Mouse (Mus musculus) C2C12 (cell line): ENCODE results near the gene Cops3. TPM values are rescaled to one million over a fixed set of nuclear protein-coding genes. Genes with fewer than 3 reads are reported as not detected.
A peak's percentile ranks its signal among the peaks of the same experiment; 100 is the strongest.

Experiments used
- H3K27me3 ChIP-seq: one replicate; pipeline ENCODE4 v1.6.1; 2011; ENCODE audit not compliant: control insufficient read depth, insufficient read depth, insufficient read length
- H3K36me3 ChIP-seq: one replicate; pipeline ENCODE4 v1.6.1; 2011; ENCODE audit not compliant: control insufficient read depth, insufficient read depth
- H3K4me3 ChIP-seq: one replicate; pipeline ENCODE4 v1.5.1; 2011; ENCODE audit warnings: mild to moderate bottlenecking, control low read depth; ENCODE audit not compliant: poor library complexity, insufficient read depth, severe bottlenecking
- H3K79me2 ChIP-seq: one replicate; pipeline ENCODE4 v1.6.1; 2011; ENCODE audit not compliant: control insufficient read depth, insufficient read depth
- H3K79me3 ChIP-seq: one replicate; pipeline ENCODE4 v1.6.1; 2011; ENCODE audit warnings: low read depth, control low read depth
- H3ac ChIP-seq: one replicate; pipeline ENCODE3; 2011; ENCODE audit warnings: low read depth; ENCODE audit not compliant: control insufficient read depth, insufficient read length
- CEBPB ChIP-seq: IDR thresholded peaks from one replicate; pipeline ENCODE4 v1.6.1; 2011; ENCODE audit warnings: low read depth, mild to moderate bottlenecking, control low read depth, moderate library complexity
- CTCF ChIP-seq: IDR thresholded peaks from one replicate; pipeline ENCODE4 v1.5.1; 2011; ENCODE audit not compliant: control insufficient read depth, insufficient read depth, insufficient read length
- FOSL1 ChIP-seq: IDR thresholded peaks from one replicate; pipeline ENCODE4 v1.8.0; 2011; ENCODE audit warnings: mild to moderate bottlenecking, low read length; ENCODE audit not compliant: poor library complexity, insufficient read depth, severe bottlenecking
- MAX ChIP-seq: IDR thresholded peaks from one replicate; pipeline ENCODE4 v1.6.1; 2011; ENCODE audit warnings: mild to moderate bottlenecking, control low read depth
- MYOD1 ChIP-seq: IDR thresholded peaks from one replicate; pipeline ENCODE4 v1.6.1; 2011; ENCODE audit warnings: low read depth; ENCODE audit not compliant: control insufficient read depth, insufficient read length
- MYOG ChIP-seq: IDR thresholded peaks from one replicate; pipeline ENCODE4 v1.6.1; 2011; ENCODE audit not compliant: control insufficient read depth, insufficient read length; ENCODE audit errors: extremely low read depth
- USF1 ChIP-seq: IDR thresholded peaks from one replicate; pipeline ENCODE4 v1.6.1; 2011; ENCODE audit warnings: low read depth, mild to moderate bottlenecking, control low read depth, moderate library complexity
- long read RNA-seq, 2 experiments: library from polyadenylated mRNA; unstranded; transcript quantifications; one replicate each; pipeline ENCODE4 v2.0.0; 2019 to 2020
- polyA plus RNA-seq: library from polyadenylated mRNA; unstranded; fragments of >200 nt; fragmentation: generic; extraction: Trizol; gene quantifications from one replicate; pipeline ENCODE4 v1.2.1, GENCODE M21; 2012; ENCODE audit warnings: missing spikeins

Cops3 gene
- polyA plus RNA-seq: 69.0 TPM
- long read RNA-seq, experiment 1, transcript Cops3-201 (12 exons, 1,646 nt): major isoform, 103 of 128 reads
- long read RNA-seq, experiment 1, partial matches to known transcripts: 6 of 128 reads
- long read RNA-seq, experiment 1, other reads (novel, unspliced or antisense): 17 of 128 reads
- long read RNA-seq, experiment 2, transcript Cops3-201 (12 exons, 1,646 nt): major isoform, 539 of 600 reads
- long read RNA-seq, experiment 2, partial matches to known transcripts: 4 of 600 reads
- long read RNA-seq, experiment 2, other reads (novel, unspliced or antisense): 57 of 600 reads

DNA sequence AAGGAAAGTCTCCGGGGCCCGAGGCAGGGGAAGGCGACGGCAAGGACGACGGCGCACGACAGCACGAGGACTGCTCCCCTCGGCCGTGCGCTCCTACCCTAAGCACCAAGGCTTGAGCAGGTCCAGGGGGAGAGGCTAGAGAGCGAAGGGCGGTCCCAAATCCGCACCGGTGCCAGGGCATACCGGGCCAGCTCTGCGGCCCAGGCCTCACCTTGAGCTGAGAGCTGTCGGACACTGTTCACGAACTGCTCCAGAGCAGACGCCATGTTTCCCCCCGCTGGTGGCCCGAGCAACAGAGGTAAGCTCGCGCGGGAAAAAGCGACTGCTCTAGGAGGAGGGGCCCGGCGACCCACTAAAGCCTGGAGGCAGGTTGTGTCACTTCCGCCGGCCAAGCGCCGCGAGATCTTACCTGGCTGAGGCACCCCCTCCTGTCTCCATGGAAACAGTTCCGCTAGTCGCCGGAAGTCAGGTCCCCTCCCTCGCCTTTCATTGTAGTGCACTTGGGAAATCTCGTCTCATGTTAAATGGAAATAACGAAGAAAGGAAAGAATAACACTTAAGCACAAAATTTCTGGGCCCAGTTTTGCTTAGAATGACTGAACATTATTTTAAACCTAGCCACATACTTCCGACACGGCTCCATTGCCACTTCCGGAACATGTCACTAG lies at the start of gene Cops3:
Cops3 (minus strand) TSS at position 380 of the 668 bp plus-strand sequence.
- peaks cover 41% of the 10 kb centered on the region for H3K36me3 ChIP-seq
- TF ChIP-seq CEBPB: no peak
- TF ChIP-seq CTCF: no peak
- TF ChIP-seq MYOG: no peak
- peaks cover 37% of the 10 kb centered on the region for H3K79me3 ChIP-seq
- peak within 1 kb of the TSS; percentile 99 for H3K4me3 ChIP-seq
- H3ac ChIP-seq: peak within 1 kb of the TSS; percentile 100
- H3K27me3 ChIP-seq: no peaks in the 10 kb centered on the region
- peaks cover 45% of the 10 kb centered on the region for H3K79me2 ChIP-seq

DNA sequence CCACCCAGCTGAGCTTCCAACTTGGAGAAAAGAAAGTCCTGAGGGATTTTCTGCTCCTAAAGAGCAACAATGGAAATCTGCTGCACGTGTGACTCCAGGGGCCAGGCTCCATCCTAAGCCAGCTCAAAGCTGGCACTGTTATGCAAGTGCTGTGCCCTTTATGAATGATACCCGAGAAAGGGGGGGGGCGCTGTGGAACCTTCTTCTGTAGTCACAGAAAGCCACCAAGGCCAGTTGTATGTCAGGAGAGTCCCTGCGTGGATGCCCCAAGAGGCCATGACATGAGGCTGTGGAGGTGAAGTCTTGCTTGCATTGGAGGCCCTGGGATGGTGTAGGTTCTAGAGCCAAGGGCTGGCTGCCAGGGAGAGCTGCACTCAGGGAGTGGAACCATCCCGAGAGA lies 48.5 kb upstream of the Cops3 start:
- H3K4me3 ChIP-seq: no peak overlapping the region
- no peaks in the 10 kb centered on the region for H3K36me3 ChIP-seq
- peaks cover 3% of the 10 kb centered on the region for H3K27me3 ChIP-seq
- H3K79me3 ChIP-seq: no peaks in the 10 kb centered on the region
- no peak overlapping the region for H3ac ChIP-seq
- TF ChIP-seq MYOG: no peak
- no peak for TF ChIP-seq CTCF
- TF ChIP-seq USF1: no peak
- TF ChIP-seq CEBPB: no peak
- TF ChIP-seq MAX: no peak
- no peak for TF ChIP-seq MYOD1
- no peak for TF ChIP-seq FOSL1
- H3K79me2 ChIP-seq: no peaks in the 10 kb centered on the region

DNA sequence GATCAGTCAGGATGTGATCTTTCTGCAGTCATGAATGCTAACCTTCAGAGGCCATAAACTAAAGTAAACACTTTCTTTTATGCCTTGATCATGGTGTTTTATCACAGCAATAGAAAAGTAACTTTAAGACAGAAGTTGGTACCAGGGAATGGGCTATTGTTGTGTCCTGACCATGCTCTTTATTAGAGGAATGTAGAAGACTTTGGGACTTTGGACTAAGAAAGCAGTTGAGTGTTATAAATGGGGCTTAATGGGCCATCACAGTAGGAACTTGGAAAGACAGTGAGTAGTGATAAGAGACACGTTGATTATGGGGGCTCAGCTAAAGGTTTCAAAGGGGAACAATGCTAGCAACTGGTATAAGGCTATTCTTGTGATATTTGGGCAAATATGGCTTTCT lies 47.3 kb upstream of the Cops3 start:
- TF ChIP-seq MAX (no peak), CEBPB (no peak), MYOG (no peak), FOSL1 (no peak), CTCF (no peak), USF1 (no peak), MYOD1 (no peak)
- no peak overlapping the region for H3K4me3 ChIP-seq
- no peaks in the 10 kb centered on the region for H3K79me2 ChIP-seq
- no peaks in the 10 kb centered on the region for H3K36me3 ChIP-seq
- no peaks in the 10 kb centered on the region for H3K79me3 ChIP-seq
- H3ac ChIP-seq: no peak overlapping the region
- H3K27me3 ChIP-seq: peaks cover 3% of the 10 kb centered on the region

GRCm38 (mm10) chr11:59885217-59885986 lies 45.8 kb upstream of the Cops3 start:
- Histone ChIP-seq H3K4me3 (no peak overlapping the region), H3ac (no peak overlapping the region), H3K27me3 (no peaks in the 10 kb centered on the region), H3K79me2 (no peaks in the 10 kb centered on the region), H3K79me3 (no peaks in the 10 kb centered on the region), H3K36me3 (no peaks in the 10 kb centered on the region)
- TF ChIP-seq MAX: no peak
- no peak for TF ChIP-seq FOSL1
- TF ChIP-seq CEBPB: no peak
- TF ChIP-seq MYOD1: no peak
- no peak for TF ChIP-seq MYOG

GRCm38 (mm10) chr11:59880031-59880430 lies 40.4 kb upstream of the Cops3 start:
- TF ChIP-seq MYOG: no peak
- TF ChIP-seq CTCF: peak; percentile 47
- TF ChIP-seq CEBPB: no peak
- no peak for TF ChIP-seq USF1
- no peak for TF ChIP-seq MAX
- TF ChIP-seq MYOD1: no peak
- no peak for TF ChIP-seq FOSL1
- H3ac ChIP-seq: no peak overlapping the region
- no peaks in the 10 kb centered on the region for H3K27me3 ChIP-seq
- no peaks in the 10 kb centered on the region for H3K79me3 ChIP-seq
- H3K4me3 ChIP-seq: no peak overlapping the region
- H3K36me3 ChIP-seq: peaks cover 4% of the 10 kb centered on the region
- no peaks in the 10 kb centered on the region for H3K79me2 ChIP-seq
